Mouse (Mus musculus) kidney, adult 11 months (tissue): ENCODE measurements at regions not wholly inside any gene's neighbourhood (a gene's known extent, or its start where the extent isn't known, plus 50 kb on each side); places are given as distances from the start of the nearest gene placed in this dataset.

Experiments
- DNase-seq: peaks from one replicate; pipeline ENCODE4 v3.0.0; 2022

- DNase-seq = no peak
These were observed 1543.4 kb upstream of the Tenm3 start for GRCm38 (mm10) chr8:50387189-50387588.

- no peak for DNase-seq
These were observed 1539.9 kb upstream of the Tenm3 start for GRCm38 (mm10) chr8:50383697-50384096.

GRCm38 (mm10) chr8:50379745-50380144, 1536.0 kb upstream of the Tenm3 start:
- no peak for DNase-seq

GRCm38 (mm10) chr8:50373790-50374189, 1530.0 kb upstream of the Tenm3 start:
- no peak for DNase-seq

GRCm38 (mm10) chr8:50326485-50326884, 1482.7 kb upstream of the Tenm3 start:
- DNase-seq = no peak

GRCm38 (mm10) chr8:50321356-50321963, 1477.7 kb upstream of the Tenm3 start:
- no peak for DNase-seq

GRCm38 (mm10) chr8:50316641-50317040, 1472.9 kb upstream of the Tenm3 start:
- no peak for DNase-seq

GRCm38 (mm10) chr8:50310308-50310707, 1466.6 kb upstream of the Tenm3 start:
- DNase-seq = no peak

- no peak for DNase-seq
These were observed 1456.6 kb upstream of the Tenm3 start for GRCm38 (mm10) chr8:50300316-50300715.

GRCm38 (mm10) chr8:50293501-50293900, 1449.8 kb upstream of the Tenm3 start:
- peak; percentile 9 for DNase-seq

- no peak for DNase-seq
These were observed 1448.4 kb upstream of the Tenm3 start for GRCm38 (mm10) chr8:50292158-50292557.

- no peak for DNase-seq
These were observed 1432.6 kb upstream of the Tenm3 start for GRCm38 (mm10) chr8:50276346-50276745.

- DNase-seq = no peak
These were observed 1421.0 kb upstream of the Tenm3 start for GRCm38 (mm10) chr8:50264757-50265156.
